Mouse (Mus musculus): ENCODE results near the gene Ltbp1. TPM values are rescaled to one million over a fixed set of nuclear protein-coding genes. Genes with fewer than 3 reads are reported as not detected.

Gene Ltbp1
- polyA plus RNA-seq, 1 experiment from 2014 or later: 1.6 TPM

DNA sequence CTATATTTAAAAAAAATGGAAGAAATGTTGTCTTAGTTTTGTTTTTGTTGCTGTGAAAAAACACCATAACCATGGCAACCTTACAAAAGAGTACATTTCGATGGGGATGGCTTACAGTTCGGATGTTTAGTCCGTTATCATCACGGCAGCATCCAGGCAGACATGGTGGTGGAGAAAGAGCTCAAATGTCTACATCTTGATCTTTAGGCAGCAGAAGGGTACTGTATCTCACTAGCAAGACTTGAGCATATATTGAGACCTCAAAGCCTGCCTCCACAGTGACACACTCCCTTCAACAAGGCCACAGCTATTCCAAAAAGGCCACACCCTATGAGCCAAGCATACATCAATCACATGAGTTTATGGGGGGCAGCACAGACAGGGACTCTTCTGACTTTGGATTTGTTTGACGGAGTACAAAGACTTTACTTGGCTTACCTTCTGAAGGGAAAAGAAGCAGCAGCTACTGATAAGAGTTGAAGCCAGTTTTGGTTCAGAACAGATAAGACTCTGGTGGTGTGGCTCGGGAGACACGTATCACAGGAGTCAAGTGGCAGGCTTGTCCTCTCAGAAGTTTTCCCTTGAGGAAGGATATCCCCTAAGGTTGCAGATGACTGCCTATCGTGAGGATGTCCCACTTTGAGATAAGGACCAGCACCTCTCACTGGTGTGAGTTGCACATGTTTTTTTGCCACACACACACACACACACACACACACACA is 153.9 kb downstream of the Ltbp1 start:
- Histone ChIP-seq H3K4me1 (ENCODE audit: control insufficient read depth, insufficient read depth, low read depth, low read length) (no peaks in the 10 kb centered on the region), H3K36me3 (ENCODE audit: control insufficient read depth, insufficient read depth, low read length) (no peaks in the 10 kb centered on the region), H3K9me3 (ENCODE audit: control insufficient read depth, low read length) (no peaks in the 10 kb centered on the region), H3K27ac (ENCODE audit: low read depth, low read length) (no peak overlapping the region), H3K9ac (ENCODE audit: low read depth, low read length) (no peak overlapping the region), H3K27me3 (replicated peaks; ENCODE audit: control insufficient read depth, insufficient read depth, low read length) (no peaks in the 10 kb centered on the region), H3K4me3 (ENCODE audit: low read length) (no peak overlapping the region), H3K4me2 (ENCODE audit: low read length) (no peak overlapping the region)
- 93% methylated on average over 8 of the region's 8 CpGs for WGBS
- no peak for ATAC-seq

GRCm38 (mm10) chr17:75161062-75161461 is 155.7 kb downstream of the Ltbp1 start:
- Histone ChIP-seq H3K36me3 (ENCODE audit: control insufficient read depth, insufficient read depth, low read length) (no peaks in the 10 kb centered on the region), H3K9ac (ENCODE audit: low read depth, low read length) (no peak overlapping the region), H3K27me3 (replicated peaks; ENCODE audit: control insufficient read depth, insufficient read depth, low read length) (no peaks in the 10 kb centered on the region), H3K4me1 (ENCODE audit: control insufficient read depth, insufficient read depth, low read depth, low read length) (no peaks in the 10 kb centered on the region), H3K9me3 (ENCODE audit: control insufficient read depth, low read length) (no peaks in the 10 kb centered on the region), H3K4me3 (ENCODE audit: low read length) (no peak overlapping the region), H3K4me2 (ENCODE audit: low read length) (no peak overlapping the region), H3K27ac (ENCODE audit: low read depth, low read length) (no peak overlapping the region)
- ATAC-seq: no peak
- WGBS: 82% methylated on average over 10 of the region's 10 CpGs

DNA sequence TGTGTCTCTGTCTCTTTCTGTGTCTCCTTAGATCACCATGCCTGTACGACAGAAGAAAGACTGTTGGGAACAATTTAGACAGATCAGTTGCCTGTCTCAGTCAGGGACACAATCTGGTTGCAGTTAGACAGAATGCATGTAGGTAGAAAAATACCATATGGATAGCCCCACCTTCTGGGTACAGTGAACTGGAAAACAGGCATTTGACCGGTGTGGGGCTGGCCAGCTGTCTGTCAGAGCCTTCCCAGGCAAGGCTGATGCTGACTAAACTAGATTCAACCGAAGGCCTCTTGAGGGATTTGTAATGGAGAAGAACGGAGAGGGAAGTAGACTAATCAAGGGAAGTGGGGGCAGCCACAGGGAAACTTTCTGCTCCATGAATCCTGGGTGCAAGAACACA is 156.6 kb downstream of the Ltbp1 start:
- Histone ChIP-seq H3K4me3 (ENCODE audit: low read length) (no peak overlapping the region), H3K27ac (ENCODE audit: low read depth, low read length) (no peak overlapping the region), H3K9me3 (ENCODE audit: control insufficient read depth, low read length) (no peaks in the 10 kb centered on the region), H3K4me1 (ENCODE audit: control insufficient read depth, insufficient read depth, low read depth, low read length) (no peaks in the 10 kb centered on the region), H3K4me2 (ENCODE audit: low read length) (no peak overlapping the region), H3K36me3 (ENCODE audit: control insufficient read depth, insufficient read depth, low read length) (no peaks in the 10 kb centered on the region), H3K27me3 (replicated peaks; ENCODE audit: control insufficient read depth, insufficient read depth, low read length) (no peaks in the 10 kb centered on the region), H3K9ac (ENCODE audit: low read depth, low read length) (no peak overlapping the region)
- ATAC-seq: peak; percentile 76
- WGBS: 79% methylated on average over 4 of the region's 4 CpGs

DNA sequence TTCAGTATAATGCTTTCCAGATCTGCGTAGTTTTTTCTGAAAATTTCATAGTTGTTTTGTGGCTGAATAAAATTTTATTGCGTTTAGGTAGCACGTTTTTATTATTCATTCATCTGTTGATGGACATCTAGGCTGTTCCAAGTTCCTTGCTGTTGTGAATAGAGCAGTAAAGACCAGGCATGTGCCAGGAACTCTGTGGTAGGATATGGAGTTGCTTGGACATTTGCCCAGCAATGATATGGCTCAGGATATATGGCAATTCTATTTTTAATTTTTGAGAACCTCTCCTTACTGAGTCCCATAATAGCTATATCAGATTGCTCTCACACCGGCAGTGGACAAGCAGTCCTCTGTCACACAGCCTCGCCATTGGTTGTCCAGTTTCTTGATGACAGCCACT is 159.2 kb downstream of the Ltbp1 start:
- H3K9ac ChIP-seq (ENCODE audit: low read depth, low read length): no peak overlapping the region
- 89% methylated on average over 5 of the region's 5 CpGs for WGBS
- no peak overlapping the region for H3K27ac ChIP-seq (ENCODE audit: low read depth, low read length)
- H3K36me3 ChIP-seq (ENCODE audit: control insufficient read depth, insufficient read depth, low read length): no peaks in the 10 kb centered on the region
- H3K9me3 ChIP-seq (ENCODE audit: control insufficient read depth, low read length): no peaks in the 10 kb centered on the region
- H3K4me3 ChIP-seq (ENCODE audit: low read length): no peak overlapping the region
- no peak for ATAC-seq
- H3K27me3 ChIP-seq (replicated peaks; ENCODE audit: control insufficient read depth, insufficient read depth, low read length): no peaks in the 10 kb centered on the region
- H3K4me2 ChIP-seq (ENCODE audit: low read length): no peak overlapping the region
- no peaks in the 10 kb centered on the region for H3K4me1 ChIP-seq (ENCODE audit: control insufficient read depth, insufficient read depth, low read depth, low read length)

GRCm38 (mm10) chr17:75168572-75169200 is 163.3 kb downstream of the Ltbp1 start:
- H3K9ac ChIP-seq (ENCODE audit: low read depth, low read length): no peak overlapping the region
- no peak overlapping the region for H3K27ac ChIP-seq (ENCODE audit: low read depth, low read length)
- H3K9me3 ChIP-seq (ENCODE audit: control insufficient read depth, low read length): no peaks in the 10 kb centered on the region
- no peak overlapping the region for H3K4me2 ChIP-seq (ENCODE audit: low read length)
- no peaks in the 10 kb centered on the region for H3K27me3 ChIP-seq (replicated peaks; ENCODE audit: control insufficient read depth, insufficient read depth, low read length)
- WGBS: 81% methylated on average over 3 of the region's 3 CpGs
- no peaks in the 10 kb centered on the region for H3K36me3 ChIP-seq (ENCODE audit: control insufficient read depth, insufficient read depth, low read length)
- H3K4me1 ChIP-seq (ENCODE audit: control insufficient read depth, insufficient read depth, low read depth, low read length): no peaks in the 10 kb centered on the region
- H3K4me3 ChIP-seq (ENCODE audit: low read length): no peak overlapping the region
- ATAC-seq: no peak

DNA sequence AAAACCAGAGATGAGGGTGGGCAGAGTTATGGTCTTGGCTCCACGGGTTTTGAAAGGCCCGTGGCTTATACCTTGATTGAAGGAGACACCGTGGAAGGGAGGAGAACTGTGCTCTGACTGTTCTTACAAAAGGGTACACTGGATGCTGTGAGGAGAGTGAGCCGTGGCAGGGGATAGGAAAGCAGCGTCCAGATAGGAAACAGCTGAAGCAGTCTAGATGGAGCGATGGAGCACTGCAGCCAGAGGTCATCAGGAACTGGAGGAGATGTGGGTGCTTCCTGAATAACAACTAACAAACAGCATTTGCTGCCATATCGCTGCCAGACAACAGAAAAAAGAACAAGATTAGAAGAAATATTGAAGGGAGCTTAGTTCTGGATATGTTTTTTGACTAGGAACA is 166.3 kb downstream of the Ltbp1 start:
- no peak overlapping the region for H3K4me2 ChIP-seq (ENCODE audit: low read length)

DNA sequence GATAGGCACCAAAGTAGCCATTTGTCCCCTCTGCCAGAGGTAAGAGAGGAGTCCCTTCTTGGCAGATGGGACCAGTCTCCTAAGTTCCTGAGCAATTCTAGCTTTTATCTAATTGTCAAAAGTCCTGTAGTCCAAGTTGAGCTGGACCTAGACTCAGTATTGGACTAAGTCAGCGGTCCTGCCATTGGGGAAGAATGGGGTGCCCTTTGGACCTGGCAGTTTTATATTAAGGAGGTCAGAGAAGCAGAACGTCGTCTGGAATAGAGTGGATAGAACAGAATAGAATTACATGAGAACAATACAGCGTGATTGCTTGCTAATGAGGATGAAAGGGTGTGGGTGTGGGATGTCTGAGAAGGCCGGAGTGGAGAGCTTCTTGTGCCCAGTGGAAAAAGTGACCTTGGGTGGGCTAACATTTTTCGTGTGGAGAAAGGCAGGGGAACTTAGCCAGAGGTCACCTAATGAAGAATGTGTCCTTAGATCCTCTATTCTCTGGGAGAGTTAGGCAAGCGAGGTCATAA is 167.4 kb downstream of the Ltbp1 start:
- Histone ChIP-seq H3K4me3 (ENCODE audit: low read length) (no peak overlapping the region), H3K27me3 (replicated peaks; ENCODE audit: control insufficient read depth, insufficient read depth, low read length) (no peaks in the 10 kb centered on the region), H3K27ac (ENCODE audit: low read depth, low read length) (no peak overlapping the region), H3K4me2 (ENCODE audit: low read length) (no peak overlapping the region), H3K9me3 (ENCODE audit: control insufficient read depth, low read length) (no peaks in the 10 kb centered on the region), H3K4me1 (ENCODE audit: control insufficient read depth, insufficient read depth, low read depth, low read length) (no peaks in the 10 kb centered on the region), H3K9ac (ENCODE audit: low read depth, low read length) (no peak overlapping the region), H3K36me3 (ENCODE audit: control insufficient read depth, insufficient read depth, low read length) (no peaks in the 10 kb centered on the region)
- WGBS: 73% methylated on average over 7 of the region's 7 CpGs
- ATAC-seq: no peak

More for the DNA sequence above, 166.3 kb downstream of the Ltbp1 start:
- ATAC-seq: no peak
- Histone ChIP-seq H3K4me1 (ENCODE audit: control insufficient read depth, insufficient read depth, low read depth, low read length) (no peaks in the 10 kb centered on the region), H3K9ac (ENCODE audit: low read depth, low read length) (no peak overlapping the region), H3K4me3 (ENCODE audit: low read length) (no peak overlapping the region), H3K9me3 (ENCODE audit: control insufficient read depth, low read length) (no peaks in the 10 kb centered on the region), H3K36me3 (ENCODE audit: control insufficient read depth, insufficient read depth, low read length) (no peaks in the 10 kb centered on the region), H3K27me3 (replicated peaks; ENCODE audit: control insufficient read depth, insufficient read depth, low read length) (no peaks in the 10 kb centered on the region), H3K27ac (ENCODE audit: low read depth, low read length) (no peak overlapping the region)
- 87% methylated on average over 7 of the region's 7 CpGs for WGBS

- no peak overlapping the region for H3K4me2 ChIP-seq (ENCODE audit: low read length)
- no peak overlapping the region for H3K4me3 ChIP-seq (ENCODE audit: low read length)
- no peak for ATAC-seq
- no peaks in the 10 kb centered on the region for H3K36me3 ChIP-seq (ENCODE audit: control insufficient read depth, insufficient read depth, low read length)
- no peaks in the 10 kb centered on the region for H3K27me3 ChIP-seq (replicated peaks; ENCODE audit: control insufficient read depth, insufficient read depth, low read length)
- H3K27ac ChIP-seq (ENCODE audit: low read depth, low read length): no peak overlapping the region
- H3K4me1 ChIP-seq (ENCODE audit: control insufficient read depth, insufficient read depth, low read depth, low read length): peaks cover 5% of the 10 kb centered on the region
- no peaks in the 10 kb centered on the region for H3K9me3 ChIP-seq (ENCODE audit: control insufficient read depth, low read length)
- WGBS: 92% methylated on average over 3 of the region's 3 CpGs
- no peak overlapping the region for H3K9ac ChIP-seq (ENCODE audit: low read depth, low read length)
Measured at GRCm38 (mm10) chr17:75174501-75174900, 169.1 kb downstream of the Ltbp1 start.

DNA sequence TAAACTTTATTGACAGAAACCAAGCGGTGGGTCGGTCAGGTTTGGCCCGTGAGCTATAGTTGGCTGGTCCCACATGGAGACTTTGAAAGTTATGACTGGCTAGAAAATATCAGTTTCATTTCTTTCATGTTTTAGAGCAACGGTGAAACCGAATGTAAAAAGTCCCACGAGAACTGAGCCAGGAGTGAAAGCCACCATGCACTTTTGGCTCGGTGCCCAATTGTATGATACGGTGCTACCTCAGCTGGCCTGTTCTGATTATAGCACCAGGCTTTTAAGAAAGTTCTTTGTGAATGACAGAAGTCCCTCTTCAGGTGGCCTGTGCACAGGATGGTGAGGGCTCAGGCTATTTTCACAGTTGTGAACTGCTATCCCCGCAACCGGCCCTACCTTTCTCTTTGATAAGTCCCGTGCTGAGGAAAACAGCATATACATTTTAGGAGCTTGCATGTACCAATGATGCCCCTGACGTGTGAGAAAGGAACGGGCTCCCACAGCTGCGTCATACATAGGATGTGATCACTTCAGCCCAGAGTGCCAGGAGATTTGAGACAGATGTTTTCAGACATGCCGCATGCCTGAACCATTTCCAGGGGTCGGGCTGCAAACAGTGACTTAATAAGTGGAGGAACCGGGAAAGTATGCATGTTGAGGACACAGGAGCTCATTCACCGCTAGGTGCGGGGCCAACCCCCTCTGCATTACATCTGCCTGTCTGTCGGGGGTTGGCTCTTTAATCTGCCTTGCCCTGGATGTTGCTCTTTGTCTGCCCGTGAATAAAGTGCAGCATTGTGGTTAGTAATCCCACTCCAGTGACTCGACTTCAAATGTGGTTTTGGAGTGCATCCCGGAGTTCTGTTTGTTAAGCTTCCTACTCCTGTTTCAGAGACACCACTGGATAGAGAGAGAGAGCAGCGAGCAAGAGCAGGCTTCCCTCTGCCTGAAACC is 172.8 kb downstream of the Ltbp1 start:
- Histone ChIP-seq H3K27ac (ENCODE audit: low read depth, low read length) (no peak overlapping the region), H3K36me3 (ENCODE audit: control insufficient read depth, insufficient read depth, low read length) (no peaks in the 10 kb centered on the region), H3K27me3 (replicated peaks; ENCODE audit: control insufficient read depth, insufficient read depth, low read length) (no peaks in the 10 kb centered on the region), H3K4me3 (ENCODE audit: low read length) (no peak overlapping the region), H3K9me3 (ENCODE audit: control insufficient read depth, low read length) (no peaks in the 10 kb centered on the region), H3K4me1 (ENCODE audit: control insufficient read depth, insufficient read depth, low read depth, low read length) (peaks cover 5% of the 10 kb centered on the region), H3K9ac (ENCODE audit: low read depth, low read length) (no peak overlapping the region), H3K4me2 (ENCODE audit: low read length) (peak overlapping the region; percentile 48)
- peak; percentile 73 for ATAC-seq
- WGBS: 48% methylated on average over 24 of the region's 24 CpGs

All from hindbrain, embryonic 16.5 days (tissue).